Mouse (Mus musculus) layer of hippocampus, adult 11-12 months (tissue): ENCODE data around the gene Olfr1472.
"Not testable (repeated sequence)": the region's sequence is repeated elsewhere in the genome, so short reads cannot be mapped to it uniquely, and the experiment has no call there.

Experiments used
- DNase-seq: peaks from one replicate; pipeline ENCODE4 v3.0.0; 2022; ENCODE audit warnings: low spot score

The Olfr1472 gene

GRCm38 (mm10) chr19:13455986-13456385, at the start of gene Olfr1472:
Gene Olfr1472, minus strand, starts transcription at chr19:13456086.
- no peak for DNase-seq

- DNase-seq = no peak
Observed at GRCm38 (mm10) chr19:13500246-13500645, 44.4 kb upstream of the Olfr1472 start, which contains the start of gene Olfr1477. Gene Olfr1477, plus strand, starts transcription at chr19:13500546.

- no peak for DNase-seq
Observed at GRCm38 (mm10) chr19:13480096-13480495, 24.2 kb upstream of the Olfr1472 start, which contains the start of gene Olfr1475. Gene Olfr1475, minus strand, starts transcription at chr19:13480196.

GRCm38 (mm10) chr19:13469265-13469664, 13.4 kb upstream of the Olfr1472 start, which contains the start of gene Olfr1474:
Gene Olfr1474, plus strand, starts transcription at chr19:13469565.
- DNase-seq = not testable (repeated sequence)

GRCm38 (mm10) chr19:13443109-13443508, 12.8 kb downstream of the Olfr1472 start, which contains the start of gene Olfr1471:
Gene Olfr1471, plus strand, starts transcription at chr19:13443409.
- not testable (repeated sequence) for DNase-seq

- DNase-seq = no peak
Observed at GRCm38 (mm10) chr19:13407549-13407948, 48.3 kb downstream of the Olfr1472 start, which contains the start of gene Olfr1469. Gene Olfr1469, plus strand, starts transcription at chr19:13407849.
